Mouse (Mus musculus) adrenal gland, postnatal 10 days (tissue): ENCODE data around the gene Ugt1a10. TPM values are rescaled to one million over a fixed set of nuclear protein-coding genes. Genes with fewer than 3 reads are reported as not detected.
"Not testable (repeated sequence)": the region's sequence is repeated elsewhere in the genome, so short reads cannot be mapped to it uniquely, and the experiment has no call there.

Experiments used
- DNase-seq: peaks from one replicate; pipeline ENCODE4 v3.0.0; 2021; ENCODE audit warnings: mixed read lengths
- total RNA-seq, 2 experiments: library from RNA; stranded (reverse); gene quantifications; 2 replicates each; pipeline ENCODE4 v1.2.3; 2021

The Ugt1a10 gene
- total RNA-seq, 2 experiments from 2014 or later = 2.8 to 7.9 TPM

DNA sequence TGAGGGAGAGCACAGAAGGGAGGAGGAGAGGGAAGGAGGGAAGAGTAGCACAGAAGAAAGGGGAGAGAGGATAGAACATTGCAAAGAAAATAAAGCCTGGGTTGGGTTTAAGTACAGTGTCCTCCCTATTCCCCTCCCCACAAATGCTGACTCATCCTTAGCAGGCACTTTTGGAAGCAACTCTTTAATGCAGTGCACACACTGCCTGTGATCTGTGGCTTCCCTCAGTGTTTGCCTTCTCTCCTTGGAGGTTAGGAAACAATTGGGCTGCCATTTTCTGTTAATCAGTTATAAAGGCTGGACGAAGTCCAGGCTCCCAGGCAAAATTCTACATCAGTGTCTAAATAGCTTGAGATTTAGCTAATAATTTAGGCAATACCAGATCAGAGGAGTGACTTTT, 85.3 kb downstream of the Ugt1a10 start:
- DNase-seq = not testable (repeated sequence)

DNA sequence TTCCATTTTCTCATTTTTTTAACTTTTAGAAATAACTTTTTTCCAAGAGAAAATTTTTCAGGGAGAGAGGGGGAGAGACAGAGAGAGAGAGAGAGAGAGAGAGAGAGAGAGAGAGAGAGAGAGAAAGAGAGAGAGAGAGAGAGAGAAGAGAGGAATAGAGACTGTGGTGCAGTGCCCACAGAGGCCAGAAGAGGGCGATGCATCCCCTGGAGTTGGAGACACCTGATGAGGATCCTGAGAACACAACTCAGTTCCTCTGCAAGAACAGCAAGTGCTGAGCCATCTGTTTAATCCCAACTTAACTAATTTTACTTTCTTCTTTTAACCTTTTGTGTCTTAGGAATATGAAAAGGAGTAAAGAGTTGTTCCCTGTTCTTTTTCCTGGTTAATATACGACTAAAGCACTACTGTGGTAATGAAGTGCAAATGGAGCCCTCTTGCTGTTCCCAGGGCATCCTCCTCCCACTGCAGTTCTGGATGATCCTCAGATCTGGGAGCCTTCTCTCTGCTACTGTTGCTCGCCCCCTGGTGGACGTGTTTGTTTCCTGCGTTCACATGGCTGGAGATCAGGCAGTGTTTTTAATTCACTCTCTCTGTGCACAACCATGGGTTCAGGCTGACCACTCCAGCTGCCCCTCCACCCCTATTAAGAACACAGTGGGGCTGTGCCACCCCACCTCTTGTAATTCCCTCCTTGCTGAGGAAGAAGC, 88.9 kb downstream of the Ugt1a10 start:
- DNase-seq = peak; percentile 63

DNA sequence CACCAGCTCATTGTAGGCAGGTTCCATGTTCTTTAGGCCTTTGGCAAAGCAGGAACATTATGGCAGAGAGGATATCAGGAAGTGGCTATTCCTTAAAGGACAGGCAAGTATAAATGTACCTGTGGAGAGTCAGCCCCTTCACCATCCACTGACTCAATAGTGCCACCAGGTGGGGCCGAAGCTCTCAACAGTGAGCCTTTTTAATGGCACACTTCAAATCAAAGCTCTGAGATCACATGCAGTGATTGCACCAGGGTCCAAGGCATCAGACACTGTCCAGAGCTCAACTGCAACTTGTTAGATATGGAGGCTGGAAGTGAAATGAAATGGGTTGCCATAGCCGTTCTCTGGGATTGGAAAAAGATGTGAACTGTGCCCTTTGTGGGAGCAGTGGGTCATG, 90.1 kb downstream of the Ugt1a10 start:
- DNase-seq = peak; percentile 24

DNA sequence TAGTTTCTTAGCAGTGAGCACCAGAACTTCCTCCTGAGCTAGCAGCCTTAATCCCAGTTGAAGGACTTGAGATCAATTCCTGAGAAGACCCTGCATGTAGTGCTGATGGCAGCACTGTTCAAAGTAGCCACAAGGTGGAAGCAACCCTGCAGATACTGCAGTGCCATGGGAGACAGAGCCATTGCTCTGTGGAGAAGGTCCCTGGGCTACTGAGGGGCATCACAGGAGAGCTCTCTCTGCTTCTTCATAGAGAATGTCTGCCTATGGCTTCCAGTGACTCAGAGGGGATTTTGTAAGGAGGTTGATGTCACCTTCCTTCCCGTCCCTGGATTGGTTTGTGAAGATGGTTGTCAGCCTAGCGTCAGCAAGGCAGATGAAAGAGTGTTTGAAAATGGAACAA, 94.9 kb downstream of the Ugt1a10 start:
- DNase-seq = peak; percentile 14

DNA sequence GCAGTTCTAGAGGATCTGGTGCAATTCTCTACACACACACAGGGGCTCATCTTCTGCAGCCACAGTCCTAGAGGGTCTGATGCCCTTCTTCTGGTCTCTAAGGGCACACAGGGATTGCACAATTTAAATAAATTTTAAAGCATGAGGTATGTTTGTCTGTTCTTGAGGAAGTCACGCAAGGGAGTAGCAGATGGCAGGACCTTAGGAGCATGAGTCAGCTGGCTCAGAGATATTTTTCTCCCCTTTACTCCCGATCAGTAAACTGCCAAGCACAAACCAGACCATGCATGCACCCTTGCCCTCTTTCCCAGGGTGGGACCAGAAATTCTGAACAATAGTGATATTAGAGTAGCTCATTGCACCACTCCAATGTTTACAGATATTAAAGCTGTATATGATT, 103.2 kb downstream of the Ugt1a10 start:
- no peak for DNase-seq

DNA sequence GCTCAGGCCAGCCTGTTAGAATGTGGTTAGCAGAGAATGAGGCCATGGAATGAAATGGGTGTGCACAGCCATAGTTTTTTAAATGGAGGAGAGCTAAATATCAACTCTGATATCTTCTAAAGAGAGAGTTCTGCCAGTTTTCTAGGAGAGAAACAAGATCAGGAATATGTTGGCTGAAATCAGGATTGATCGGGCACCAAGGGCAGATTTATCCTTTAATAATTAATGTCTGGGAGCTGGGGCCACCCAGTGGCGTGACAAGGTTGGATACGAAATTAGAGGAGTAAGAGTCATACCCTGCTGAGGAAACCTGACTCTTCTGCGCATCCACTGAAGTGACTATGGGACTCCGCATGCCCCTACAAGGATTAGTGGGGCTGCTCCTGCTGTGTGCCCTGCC, 110.5 kb downstream of the Ugt1a10 start, which contains the start of gene Ugt1a5:
Ugt1a5 (plus strand) TSS at position 302 of the 400 bp plus-strand sequence.
- no peak for DNase-seq

DNA sequence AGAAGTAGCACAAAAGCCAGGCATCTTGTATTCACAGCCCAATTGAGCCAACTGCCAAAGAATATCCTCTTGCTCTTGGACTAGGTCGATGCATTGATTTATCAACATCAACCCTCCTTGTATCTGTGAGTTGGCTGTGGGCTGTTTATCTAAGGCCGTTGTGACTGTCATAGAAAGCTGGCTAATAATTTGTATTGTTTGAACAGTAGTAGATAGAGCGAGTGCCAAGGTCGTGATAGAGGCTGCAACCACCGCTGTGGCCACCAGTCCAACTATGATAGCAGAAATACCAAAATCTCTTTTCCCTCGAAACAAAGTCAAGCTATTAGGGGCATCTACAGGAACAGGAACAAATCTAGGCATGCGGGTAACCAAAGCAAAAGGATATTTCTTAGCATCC, 117.0 kb downstream of the Ugt1a10 start:
- DNase-seq = not testable (repeated sequence)

DNA sequence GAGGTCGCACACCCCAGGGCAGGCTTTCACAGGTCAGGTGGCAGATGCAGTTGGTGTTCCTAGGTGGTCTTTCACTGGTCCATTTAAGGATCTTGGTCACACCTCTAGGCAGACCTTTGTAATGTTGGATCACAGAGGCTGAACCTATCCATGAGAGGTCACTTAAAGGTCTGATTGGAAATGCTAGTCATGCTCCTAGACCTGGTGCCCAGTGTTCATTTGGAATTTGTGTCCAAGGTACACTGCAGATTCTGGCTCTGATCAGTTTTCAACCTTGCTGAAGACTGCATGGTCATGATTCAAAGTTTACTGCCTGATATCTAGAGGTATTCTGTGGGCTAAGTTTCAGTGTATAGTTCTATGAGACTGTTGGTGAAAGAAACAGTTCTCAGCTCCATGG, 124.5 kb downstream of the Ugt1a10 start:
- DNase-seq = no peak

DNA sequence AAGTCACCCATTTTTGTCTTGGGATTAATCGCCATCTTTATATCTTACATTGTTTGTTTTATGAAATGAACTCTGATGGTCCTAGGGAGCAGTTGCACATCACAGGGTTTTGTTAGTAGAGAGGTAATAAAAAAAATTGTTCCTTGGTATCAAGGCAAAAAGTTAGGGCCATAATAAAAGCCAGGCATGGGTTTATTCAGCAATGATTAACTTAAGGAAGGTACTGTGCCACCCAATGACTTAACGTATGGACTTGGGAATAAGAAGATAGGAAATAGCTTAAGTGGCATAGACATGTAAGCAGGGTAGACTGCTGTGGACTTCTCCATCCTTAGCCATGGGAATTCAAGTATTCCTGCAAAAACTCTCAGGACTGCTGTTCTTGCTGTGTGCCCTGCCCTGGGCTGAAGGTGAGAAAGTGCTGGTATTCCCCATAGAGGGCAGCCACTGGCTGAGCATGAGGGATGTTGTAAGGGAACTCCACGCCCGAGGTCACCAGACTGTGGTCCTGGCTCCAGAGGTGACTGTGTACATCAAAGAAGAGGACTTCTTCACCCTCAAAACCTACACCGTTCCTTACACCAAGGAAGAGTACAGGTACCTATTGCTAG, 131.2 kb downstream of the Ugt1a10 start:
- DNase-seq = no peak

DNA sequence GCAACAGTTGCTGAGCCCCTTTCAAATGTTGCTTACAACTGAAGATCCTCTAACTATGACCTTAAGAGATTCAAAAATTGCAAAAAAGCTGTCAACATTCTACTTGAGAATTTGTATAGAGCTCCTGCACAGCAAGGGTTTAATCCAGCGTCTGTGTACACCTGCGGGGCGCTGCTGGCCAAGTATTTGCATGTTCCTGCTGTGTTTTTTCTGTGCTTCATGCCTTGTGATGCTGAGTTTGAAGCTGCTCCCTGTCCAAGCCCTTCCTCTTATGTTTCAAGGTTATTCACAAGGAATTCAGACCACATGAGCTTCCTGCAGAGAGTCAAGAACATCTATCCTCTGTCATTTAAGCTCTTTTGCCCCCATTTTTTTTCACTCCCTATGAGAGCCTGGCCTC, 136.9 kb downstream of the Ugt1a10 start:
- DNase-seq = no peak

DNA sequence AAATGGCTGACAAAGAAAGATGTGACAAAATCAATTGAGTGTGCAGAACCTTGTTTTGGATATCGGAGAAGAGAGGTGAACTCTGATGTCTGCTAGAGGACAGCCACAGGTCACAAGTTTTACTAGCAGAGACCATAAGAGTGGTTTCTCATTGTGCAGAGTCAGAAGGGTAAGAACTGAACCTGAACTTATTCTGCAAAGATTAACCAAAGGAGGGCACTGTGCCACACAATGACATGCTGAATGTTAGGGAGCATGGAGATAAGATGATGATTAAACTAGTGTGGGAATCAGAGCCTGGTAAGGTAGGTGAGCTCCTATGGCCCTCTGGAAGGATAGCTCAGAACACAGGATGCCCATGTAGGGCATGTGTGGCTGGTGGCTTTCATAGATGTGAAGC, 140.5 kb downstream of the Ugt1a10 start:
- DNase-seq = no peak

DNA sequence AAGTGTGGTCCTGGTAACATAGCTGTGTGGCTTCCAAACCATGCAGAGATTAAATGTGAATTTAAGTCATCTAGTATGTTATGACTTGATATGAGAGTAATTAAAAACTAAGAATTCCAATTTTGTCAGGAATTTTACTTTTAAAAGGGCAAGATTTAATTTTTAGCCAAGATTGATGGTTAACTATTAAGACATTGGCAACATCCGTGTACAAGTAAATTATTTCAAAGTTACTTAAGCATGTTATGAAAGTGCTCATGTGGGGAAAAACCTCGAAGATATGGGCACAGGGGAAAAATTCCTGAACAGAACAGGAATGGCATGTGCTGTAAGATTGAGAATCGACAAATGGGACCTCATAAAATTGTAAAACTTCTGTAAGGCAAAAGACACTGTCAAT, 142.3 kb downstream of the Ugt1a10 start:
- DNase-seq = no peak

DNA sequence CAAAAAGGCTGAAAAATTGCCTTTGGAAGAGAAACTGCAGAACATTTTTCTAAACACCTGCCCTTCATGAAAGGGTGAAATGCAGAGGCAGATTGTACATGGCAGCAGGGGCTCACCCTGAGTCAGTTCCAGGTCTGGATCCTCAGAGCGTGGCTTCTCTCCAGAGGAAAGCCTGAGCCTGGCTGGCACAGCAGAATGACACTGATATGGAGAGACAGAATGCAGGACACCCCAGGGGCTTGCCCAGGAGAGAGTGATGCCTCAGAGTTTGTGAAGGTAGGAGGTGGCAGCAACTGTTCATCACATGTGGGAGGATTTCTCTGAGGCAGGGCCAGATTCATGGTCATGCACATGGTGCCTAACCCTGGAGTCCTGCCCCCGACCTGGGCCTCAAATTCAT, 144.8 kb downstream of the Ugt1a10 start:
- no peak for DNase-seq

DNA sequence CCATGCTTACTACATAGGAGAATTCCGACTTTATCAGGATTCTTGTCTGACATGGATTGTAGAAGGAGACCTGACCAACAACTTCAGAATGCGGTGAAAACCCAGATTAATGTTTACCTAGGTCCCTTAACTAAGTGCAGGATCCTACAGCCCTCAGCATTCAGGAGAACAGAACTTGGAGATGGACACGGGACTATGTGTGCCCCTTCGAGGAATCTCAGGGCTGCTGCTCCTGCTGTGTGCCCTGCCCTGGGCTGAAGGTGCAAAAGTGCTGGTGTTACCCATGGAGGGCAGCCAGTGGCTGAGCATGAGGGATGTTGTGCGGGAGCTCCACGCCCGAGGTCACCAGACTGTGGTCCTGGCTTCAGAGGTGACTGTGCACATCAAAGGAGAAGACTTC, 145.3 kb downstream of the Ugt1a10 start, which contains the start of gene Ugt1a2:
Ugt1a2 (plus strand) TSS at position 146 of the 400 bp plus-strand sequence.
- DNase-seq = no peak

DNA sequence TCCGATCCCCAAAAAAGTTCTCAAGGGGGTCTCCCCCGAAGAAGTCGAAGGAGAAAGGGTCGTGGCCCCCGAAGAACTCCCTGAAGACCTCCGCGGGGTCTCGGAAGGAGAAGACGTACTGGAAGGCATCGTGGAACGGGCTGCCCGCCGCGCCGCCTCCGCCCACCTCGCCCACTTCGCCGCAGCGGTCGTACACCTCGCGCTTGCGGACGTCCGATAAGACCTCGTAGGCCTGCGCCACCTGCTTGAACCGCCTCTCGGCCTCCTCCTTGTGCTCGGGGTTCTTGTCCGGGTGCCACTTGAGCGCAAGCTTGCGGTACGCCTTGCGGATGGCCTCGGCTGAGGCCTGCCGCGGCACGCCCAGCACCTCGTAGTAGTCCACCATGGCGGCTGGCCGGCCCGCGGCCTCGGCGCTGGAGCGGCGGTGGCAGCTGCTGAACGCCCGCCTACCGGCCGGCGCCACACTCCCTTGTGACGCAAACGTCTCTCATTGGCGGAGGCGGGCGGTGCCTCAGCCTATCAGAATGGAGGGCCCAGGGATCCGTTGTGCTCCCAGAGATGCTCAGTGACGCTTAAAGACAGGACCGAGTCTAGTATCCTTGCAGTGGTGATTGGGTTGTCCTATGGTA, 150.2 kb downstream of the Ugt1a10 start, which contains the start of gene Dnajb3:
Dnajb3 (minus strand) TSS at position 489 of the 629 bp plus-strand sequence.
- peak; percentile 85 for DNase-seq

DNA sequence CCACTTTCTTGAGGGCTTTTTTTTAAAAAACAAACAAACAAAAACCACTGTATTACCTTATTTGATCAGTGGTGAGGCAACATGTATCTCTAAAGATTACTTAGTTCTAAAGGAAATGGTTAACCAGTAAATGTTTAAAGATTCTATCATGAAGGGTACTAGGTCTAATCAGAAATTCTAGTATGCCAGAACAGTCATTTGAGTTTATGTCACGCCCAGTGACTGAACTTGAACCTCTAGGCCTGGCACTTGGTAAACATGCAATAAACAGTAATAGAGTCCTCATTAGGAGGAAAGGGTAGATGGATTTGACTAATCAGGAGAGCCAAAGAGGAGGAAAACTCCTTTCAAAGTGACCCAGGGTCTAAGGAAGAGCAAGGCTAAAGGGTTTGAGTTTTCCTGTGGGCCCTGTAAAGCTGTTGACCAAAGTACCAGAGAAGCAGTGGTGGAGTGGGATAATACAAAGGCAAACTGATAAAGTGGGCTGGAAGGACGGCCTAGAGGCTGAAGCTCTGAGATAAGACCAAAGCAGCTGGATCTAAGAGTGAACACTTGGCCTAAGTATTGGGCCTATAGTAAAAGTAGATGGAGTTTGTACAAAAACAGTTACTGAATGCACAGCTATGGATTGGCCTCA, 151.8 kb downstream of the Ugt1a10 start:
- DNase-seq = no peak

DNA sequence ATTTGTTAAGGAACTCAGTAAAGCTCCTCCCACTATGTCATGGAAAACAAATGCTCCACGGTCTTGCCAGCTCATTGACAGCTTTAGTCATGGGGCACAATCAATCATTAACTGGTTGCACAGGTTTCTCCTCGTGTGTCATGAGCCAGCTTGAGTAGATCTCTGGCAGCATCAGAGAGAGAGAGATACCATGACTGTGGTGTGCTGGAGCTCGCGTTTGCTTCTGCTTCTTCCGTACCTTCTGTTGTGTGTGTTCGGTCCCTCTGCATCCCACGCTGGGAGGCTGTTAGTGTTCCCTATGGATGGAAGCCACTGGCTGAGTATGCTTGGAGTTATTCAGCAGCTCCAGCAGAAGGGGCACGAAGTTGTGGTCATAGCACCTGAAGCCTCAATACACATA, 156.6 kb downstream of the Ugt1a10 start, which contains the start of gene Ugt1a1:
Ugt1a1 (plus strand) TSS at position 148 of the 400 bp plus-strand sequence.
- DNase-seq = no peak

DNA sequence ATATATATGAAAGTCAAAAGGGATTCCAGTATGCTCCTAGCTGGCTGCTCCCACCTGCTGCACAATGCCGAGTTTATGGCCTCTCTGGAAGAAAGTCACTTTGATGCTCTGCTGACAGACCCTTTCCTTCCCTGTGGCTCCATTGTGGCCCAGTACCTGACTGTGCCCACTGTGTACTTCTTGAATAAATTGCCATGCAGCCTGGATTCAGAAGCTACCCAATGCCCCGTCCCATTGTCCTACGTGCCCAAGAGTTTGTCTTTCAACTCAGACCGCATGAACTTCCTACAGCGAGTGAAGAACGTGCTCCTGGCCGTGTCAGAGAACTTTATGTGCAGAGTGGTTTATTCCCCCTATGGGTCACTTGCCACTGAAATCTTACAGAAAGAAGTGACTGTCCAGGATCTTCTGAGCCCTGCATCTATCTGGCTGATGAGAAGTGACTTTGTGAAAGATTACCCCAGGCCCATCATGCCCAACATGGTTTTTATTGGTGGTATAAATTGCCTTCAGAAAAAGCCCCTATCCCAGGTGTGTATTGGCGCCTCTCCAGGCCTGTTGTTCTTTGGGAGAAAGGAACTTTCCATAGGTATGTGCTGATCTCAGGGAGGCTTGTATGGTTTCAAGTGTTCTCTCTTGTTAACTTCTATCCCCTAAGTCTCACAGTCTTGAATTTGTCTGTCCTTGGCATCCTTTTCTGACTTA, 157.3 kb downstream of the Ugt1a10 start:
- DNase-seq = no peak

DNA sequence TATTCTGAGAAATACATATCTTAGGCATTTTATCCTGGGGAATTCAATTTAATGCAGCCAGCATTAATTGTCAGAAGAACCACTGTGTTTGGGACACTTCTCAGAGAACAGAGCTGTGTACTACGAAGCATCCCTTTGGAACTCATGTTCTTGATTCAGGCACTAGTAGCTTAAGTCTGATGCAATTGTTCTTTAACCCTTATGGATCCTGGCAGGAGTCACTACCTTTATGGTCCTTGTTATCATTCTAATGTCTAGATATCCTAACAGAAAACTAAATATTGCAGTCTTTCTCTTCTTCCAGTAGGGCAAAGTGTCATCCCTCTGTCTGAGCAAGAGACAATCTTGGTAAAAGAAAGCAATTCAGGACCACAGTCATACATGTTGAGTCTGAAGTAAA, 157.9 kb downstream of the Ugt1a10 start:
- no peak for DNase-seq

DNA sequence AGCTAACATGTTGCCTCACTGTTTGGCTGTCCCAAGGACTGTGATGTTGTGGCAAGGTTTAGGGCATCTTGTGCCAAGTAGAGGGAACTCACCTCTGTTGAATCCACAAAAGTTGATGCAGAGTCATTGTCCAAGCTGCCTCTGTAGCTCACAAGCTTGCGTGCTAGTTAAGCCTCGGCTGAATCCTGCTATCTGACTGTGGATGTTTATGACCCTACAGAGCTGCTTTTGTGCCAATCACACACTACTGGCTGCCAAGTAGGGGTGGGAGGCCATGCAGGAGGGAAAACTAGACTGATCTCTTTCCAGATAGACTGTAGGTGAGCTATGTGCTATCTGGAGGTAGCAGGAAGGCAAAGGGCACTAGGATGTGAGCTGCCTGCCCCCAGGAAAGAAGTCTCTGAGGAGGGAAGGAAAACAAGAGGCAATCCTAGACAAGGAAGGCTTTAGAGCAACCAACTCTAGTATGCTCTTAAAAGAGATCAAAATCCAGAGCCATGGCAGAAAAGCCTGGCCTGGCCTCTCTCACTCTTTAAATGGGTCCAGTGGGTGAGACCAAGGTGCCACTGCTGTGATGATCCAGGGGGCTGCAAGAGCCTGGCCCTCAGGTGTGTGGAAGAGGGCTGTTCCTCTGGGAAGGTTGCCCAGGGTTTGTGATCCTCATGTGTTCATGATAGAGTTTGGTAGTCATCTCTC, 158.7 kb downstream of the Ugt1a10 start:
- DNase-seq = no peak

DNA sequence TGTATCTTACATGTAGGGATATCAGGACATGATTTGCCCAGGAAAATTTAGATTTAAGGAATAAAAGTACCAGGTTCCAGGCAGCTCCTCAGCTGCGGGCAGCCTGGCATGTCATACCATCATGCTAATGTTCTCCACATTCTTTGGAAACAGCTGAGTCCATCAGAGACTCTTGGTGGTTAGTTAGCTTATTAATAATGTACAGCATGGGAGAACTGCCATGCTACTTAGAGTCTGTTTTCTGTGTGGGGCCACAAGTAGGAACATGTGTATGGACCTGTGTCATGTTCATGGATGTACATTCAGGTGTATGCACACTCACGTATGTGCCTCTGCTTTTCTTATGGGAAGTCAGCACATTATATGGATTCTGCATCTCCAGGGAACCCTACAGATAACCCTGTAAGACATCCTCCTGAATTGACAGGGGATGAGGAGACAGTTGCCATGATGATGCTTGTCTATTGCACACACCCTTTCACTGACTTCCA, 159.3 kb downstream of the Ugt1a10 start:
- DNase-seq = no peak
